Mouse (Mus musculus): ENCODE data around the gene Gmpr. TPM values are rescaled to one million over a fixed set of nuclear protein-coding genes. Genes with fewer than 3 reads are reported as not detected.

Gene Gmpr
- polyA plus RNA-seq (2015; fragmentation: Nextera tagmentation; extraction: Ambion mirVana), result 66.9 and 71.6 TPM in 2 replicates

DNA sequence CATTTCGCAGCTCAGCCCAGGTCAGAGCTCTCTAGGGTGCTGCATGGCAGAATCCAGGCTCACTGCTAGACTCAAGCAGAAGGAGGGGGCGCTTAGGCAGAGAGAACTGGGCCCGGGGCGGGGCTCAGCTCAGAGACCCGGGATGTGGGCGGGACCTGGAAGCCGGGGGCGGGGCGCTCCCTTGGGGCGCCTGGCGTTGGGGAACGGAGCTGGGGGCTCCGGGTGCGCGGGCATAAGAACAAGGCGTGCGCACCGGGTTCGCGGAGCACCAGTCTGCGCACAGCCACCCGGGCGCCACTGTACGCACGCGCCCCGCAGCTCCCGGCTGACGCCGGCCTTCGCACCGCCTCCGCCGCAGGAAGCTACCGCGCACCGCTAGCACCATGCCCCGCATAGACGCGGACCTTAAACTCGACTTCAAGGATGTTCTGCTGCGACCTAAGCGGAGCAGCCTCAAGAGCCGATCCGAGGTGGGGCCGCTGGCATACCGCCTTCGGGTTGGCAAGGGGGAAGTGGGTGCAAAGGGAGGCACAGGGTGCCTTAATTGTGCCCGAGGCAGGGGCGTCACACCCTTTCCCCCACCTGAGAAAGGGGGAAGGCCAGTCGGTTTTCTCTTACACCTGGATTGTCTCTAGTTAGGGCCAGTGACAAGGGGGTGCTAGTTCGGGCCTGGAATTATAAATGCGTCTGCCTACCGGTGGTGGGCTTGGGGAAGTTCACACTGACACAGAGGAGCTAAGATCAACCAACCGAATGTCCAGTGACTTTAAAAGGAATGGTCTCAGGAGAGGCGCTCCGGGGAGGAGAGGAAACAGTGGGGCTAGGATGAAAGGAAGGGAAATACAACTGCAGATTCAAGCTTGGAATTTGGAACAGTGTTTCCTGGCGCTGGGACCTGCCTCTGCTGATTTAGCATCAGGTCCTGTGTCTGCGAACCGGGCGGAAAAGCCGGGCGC is at the start of gene Gmpr:
TSS of gene Gmpr (plus strand) at position 171 of the 956 bp plus-strand sequence.

Other genes starting within 250 kb of the Gmpr start
- gene Mylip, start 117.7 kb upstream of the Gmpr start, polyA plus RNA-seq (2015; fragmentation: Nextera tagmentation; extraction: Ambion mirVana), result 6.5 and 7.3 TPM in 2 replicates